Mouse (Mus musculus) erythroblast, embryonic 14.5 days (primary cell): ENCODE measurements around the gene Gba. TPM values are rescaled to one million over a fixed set of nuclear protein-coding genes. Genes with fewer than 3 reads are reported as not detected.

ENCODE experiments used
- H3K27me3 ChIP-seq: 2 replicates; pipeline ENCODE4 v1.6.1; 2012; ENCODE audit warnings: inconsistent platforms; ENCODE audit not compliant: control insufficient read depth
- H3K36me3 ChIP-seq: 2 replicates; pipeline ENCODE4 v1.6.1; 2012; ENCODE audit warnings: mild to moderate bottlenecking, inconsistent platforms; ENCODE audit not compliant: control insufficient read depth
- H3K4me1 ChIP-seq: 2 replicates; pipeline ENCODE4 v1.6.1; 2012; ENCODE audit warnings: inconsistent platforms; ENCODE audit not compliant: control insufficient read depth
- H3K4me3 ChIP-seq: replicated peaks from 2 replicates; pipeline ENCODE3; 2012; ENCODE audit warnings: moderate library complexity, mild to moderate bottlenecking, inconsistent platforms
- H3K9me3 ChIP-seq: 2 replicates; pipeline ENCODE4 v1.6.1; 2012; ENCODE audit warnings: low read length, inconsistent platforms, mixed read lengths; ENCODE audit not compliant: control insufficient read depth
- GATA1 ChIP-seq: IDR thresholded peaks from 2 replicates; pipeline ENCODE4 v1.6.1; 2012; ENCODE audit warnings: low read length, inconsistent platforms, mixed read lengths
- TAL1 ChIP-seq: IDR thresholded peaks from 3 replicates; pipeline ENCODE4 v1.6.1; 2012; ENCODE audit warnings: low read length, inconsistent platforms, mixed read lengths
- polyA plus RNA-seq: library from polyadenylated mRNA; stranded (reverse); fragments of >175 nt; gene quantifications from 2 replicates; pipeline ENCODE4 v1.2.3, GENCODE M21; 2012

Gene Gba
- polyA plus RNA-seq, 1 experiment = 0.57 TPM

DNA sequence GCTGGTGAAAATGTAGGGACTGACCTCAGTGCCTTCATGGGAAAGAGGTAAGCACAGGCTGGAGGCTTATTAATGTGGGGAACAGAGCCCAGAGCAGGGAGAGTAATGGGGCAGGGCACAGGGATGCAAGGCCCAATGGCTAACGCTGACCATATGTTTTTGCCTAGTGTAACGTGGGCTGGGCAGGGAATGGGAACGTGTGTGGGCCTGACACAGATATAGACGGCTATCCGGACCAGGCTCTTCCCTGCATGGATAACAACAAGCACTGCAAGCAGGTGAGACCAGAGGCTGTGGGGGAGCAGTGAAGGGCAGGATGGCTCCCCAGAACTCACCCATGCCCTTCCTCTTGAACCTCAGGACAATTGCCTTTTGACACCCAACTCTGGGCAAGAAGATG, 18.4 kb downstream of the Gba start:
- H3K27me3 ChIP-seq = peaks cover 49% of the 10 kb centered on the region

DNA sequence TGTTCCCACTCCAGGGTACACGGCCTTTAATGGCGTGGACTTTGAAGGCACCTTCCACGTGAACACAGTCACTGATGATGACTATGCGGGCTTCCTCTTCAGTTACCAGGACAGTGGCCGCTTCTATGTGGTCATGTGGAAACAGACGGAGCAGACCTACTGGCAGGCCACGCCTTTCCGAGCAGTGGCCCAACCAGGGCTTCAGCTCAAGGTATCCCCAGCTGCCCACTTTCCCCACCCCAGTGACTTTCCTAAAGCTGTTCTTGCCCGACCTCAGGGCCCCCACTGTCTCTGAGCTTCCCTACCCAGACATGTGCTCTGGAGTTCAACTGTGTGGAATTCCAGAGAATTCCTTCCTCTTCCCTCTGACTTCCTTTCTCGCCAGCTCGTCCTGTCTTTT, 22.1 kb downstream of the Gba start:
- TF ChIP-seq TAL1 (no peak), GATA1 (no peak)
- Histone ChIP-seq H3K36me3 (no peaks in the 10 kb centered on the region), H3K9me3 (no peaks in the 10 kb centered on the region; the same call in 1 of the 2 replicates), H3K4me3 (no peak overlapping the region), H3K27me3 (peaks cover 68% of the 10 kb centered on the region), H3K4me1 (peaks cover 18% of the 10 kb centered on the region)

More for the DNA sequence above, 18.4 kb downstream of the Gba start:
- Histone ChIP-seq H3K36me3 (no peaks in the 10 kb centered on the region), H3K9me3 (no peaks in the 10 kb centered on the region; the same call in 1 of the 2 replicates), H3K4me3 (no peak overlapping the region), H3K4me1 (peaks cover under 1% of the 10 kb centered on the region; the same call in 1 of the 2 replicates)
- TF ChIP-seq GATA1 (no peak), TAL1 (no peak)

DNA sequence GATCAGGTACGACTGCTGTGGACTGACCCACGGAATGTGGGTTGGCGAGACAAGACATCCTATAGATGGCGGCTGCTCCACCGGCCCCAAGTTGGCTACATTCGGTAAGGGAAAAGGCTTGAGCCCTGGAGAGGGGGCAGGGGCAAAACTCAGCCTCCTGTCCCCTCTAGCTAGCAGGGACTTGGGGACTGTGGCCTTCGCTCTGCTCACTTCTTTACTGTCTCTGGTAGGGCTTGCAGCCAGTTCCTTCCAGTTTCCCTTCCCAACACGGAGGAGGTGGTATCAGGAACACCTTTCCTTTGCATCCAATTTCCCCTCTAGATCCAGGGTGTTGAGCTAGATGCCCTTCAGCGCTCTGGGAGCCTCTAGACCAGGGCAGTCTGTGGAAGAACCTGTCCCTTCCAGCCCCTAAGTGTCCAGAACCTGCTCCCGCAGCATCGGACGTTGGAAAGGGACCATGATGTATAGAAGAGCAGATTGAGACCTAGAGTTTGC, 22.6 kb downstream of the Gba start:
- peaks cover 18% of the 10 kb centered on the region for H3K4me1 ChIP-seq
- H3K36me3 ChIP-seq = no peaks in the 10 kb centered on the region
- TF ChIP-seq GATA1 (no peak), TAL1 (no peak)
- no peak overlapping the region for H3K4me3 ChIP-seq
- no peaks in the 10 kb centered on the region; the same call in 1 of the 2 replicates for H3K9me3 ChIP-seq
- peaks cover 72% of the 10 kb centered on the region for H3K27me3 ChIP-seq

DNA sequence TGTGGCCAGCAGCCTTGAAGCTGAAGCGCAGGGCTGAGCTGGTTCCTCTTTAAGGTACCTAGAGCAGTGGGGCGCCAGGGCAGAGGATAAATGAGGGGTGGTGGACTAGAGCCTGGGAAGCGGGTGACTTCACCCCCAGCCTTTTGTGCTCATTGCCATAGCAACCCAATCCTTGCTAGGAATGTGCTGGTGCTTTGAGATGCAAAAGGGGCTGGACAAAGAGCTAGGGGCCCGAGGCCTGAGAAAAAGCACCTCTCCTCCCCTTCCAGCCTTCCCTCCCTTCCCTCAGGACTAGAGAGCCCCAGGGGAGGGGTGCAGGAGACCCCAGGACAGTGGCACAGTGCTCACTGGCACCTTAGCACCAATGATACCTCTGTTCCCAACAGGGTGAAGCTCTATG, 23.2 kb downstream of the Gba start:
- Histone ChIP-seq H3K9me3 (no peaks in the 10 kb centered on the region; the same call in 1 of the 2 replicates), H3K4me3 (no peak overlapping the region), H3K4me1 (peaks cover 18% of the 10 kb centered on the region), H3K27me3 (peaks cover 78% of the 10 kb centered on the region), H3K36me3 (no peaks in the 10 kb centered on the region)
- no peak for TF ChIP-seq TAL1
- no peak for TF ChIP-seq GATA1

- H3K4me1 ChIP-seq = peaks cover 18% of the 10 kb centered on the region
- TF ChIP-seq TAL1 = no peak
- TF ChIP-seq GATA1 = no peak
- peaks cover 82% of the 10 kb centered on the region for H3K27me3 ChIP-seq
- no peak overlapping the region for H3K4me3 ChIP-seq
- H3K9me3 ChIP-seq = no peaks in the 10 kb centered on the region; the same call in 1 of the 2 replicates
- no peaks in the 10 kb centered on the region for H3K36me3 ChIP-seq
Measured at GRCm38 (mm10) chr3:89226361-89226760, 23.6 kb downstream of the Gba start.

DNA sequence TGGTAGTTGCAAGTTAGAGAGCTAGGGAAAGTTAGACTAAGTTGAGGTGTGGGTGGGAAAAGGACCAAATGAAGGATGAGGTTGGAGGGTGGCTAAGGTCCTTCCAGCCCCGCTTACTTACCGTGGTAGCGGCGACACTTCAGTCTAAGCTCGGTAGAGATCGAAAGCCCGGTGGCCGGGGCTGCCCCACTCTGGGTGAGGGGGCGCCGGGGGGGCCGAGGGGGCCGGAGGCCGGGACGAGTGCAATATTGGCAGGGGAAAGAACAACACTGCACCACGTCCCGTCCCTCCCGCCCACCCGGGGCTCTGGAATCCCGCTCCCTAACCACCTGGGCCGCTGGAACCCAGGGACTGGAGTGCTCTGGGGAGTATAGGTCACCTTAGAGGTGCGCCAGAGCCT, 24.2 kb downstream of the Gba start, which contains the start of gene Mtx1:
Gene Mtx1 (minus strand): TSS at position 189 of the 400 bp plus-strand sequence.
- TF ChIP-seq TAL1 (no peak), GATA1 (no peak)
- Histone ChIP-seq H3K4me3 (peak within 1 kb of the TSS; percentile 58), H3K27me3 (peaks cover 88% of the 10 kb centered on the region), H3K9me3 (no peaks in the 10 kb centered on the region; the same call in 1 of the 2 replicates), H3K4me1 (peaks cover 18% of the 10 kb centered on the region), H3K36me3 (no peaks in the 10 kb centered on the region)

DNA sequence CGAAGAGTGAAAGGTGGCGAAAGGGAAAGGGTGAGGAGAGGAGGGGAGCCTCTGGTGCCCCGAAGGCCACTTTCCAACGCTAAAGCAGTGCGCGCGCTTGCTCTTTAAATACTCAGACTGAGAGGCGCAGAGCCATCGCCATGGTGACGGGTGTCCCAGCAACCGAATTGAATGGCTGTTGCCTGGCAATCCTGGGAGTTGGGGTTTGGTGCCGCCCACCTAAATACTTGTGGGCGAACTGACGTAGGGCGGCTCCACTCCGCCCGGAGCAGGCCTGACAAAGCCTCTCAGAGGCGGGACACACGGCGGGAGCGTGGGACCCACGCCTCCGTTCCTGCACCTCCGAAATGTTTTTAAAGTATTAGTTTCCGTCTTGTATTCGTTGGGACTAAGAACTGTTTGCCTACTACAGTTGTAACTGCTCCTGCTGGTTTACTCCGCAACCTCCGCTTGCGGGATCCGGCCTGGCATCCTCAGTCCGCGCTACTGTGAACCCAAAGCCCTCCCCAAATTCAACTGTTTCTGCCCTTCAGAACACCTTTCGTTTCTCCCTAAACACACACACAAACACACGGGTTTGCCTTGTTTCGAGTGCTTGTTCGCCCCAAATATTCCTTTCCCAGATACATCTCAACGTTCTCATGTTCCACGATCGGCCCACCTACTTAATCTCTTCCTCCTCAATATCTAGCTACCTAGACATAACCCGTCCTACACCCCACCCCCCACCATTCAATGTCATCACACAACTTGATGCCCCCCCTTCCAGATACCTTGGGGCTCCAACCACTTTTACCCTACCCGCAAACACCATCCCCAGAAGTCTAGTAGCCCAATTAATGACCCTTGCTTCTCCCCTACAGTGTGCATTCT, 24.8 kb downstream of the Gba start:
- H3K27me3 ChIP-seq = peaks cover 90% of the 10 kb centered on the region
- no peak for TF ChIP-seq GATA1
- TF ChIP-seq TAL1 = no peak
- peak overlapping the region; percentile 58 for H3K4me3 ChIP-seq
- H3K9me3 ChIP-seq = no peaks in the 10 kb centered on the region; the same call in 1 of the 2 replicates
- H3K4me1 ChIP-seq = peaks cover 18% of the 10 kb centered on the region
- no peaks in the 10 kb centered on the region for H3K36me3 ChIP-seq

GRCm38 (mm10) chr3:89228180-89228549, 25.4 kb downstream of the Gba start:
- H3K4me3 ChIP-seq = peak overlapping the region; percentile 58
- H3K27me3 ChIP-seq = peaks cover 84% of the 10 kb centered on the region
- TF ChIP-seq TAL1 = no peak
- TF ChIP-seq GATA1 = no peak
- peaks cover 18% of the 10 kb centered on the region for H3K4me1 ChIP-seq
- no peaks in the 10 kb centered on the region; the same call in 1 of the 2 replicates for H3K9me3 ChIP-seq
- H3K36me3 ChIP-seq = no peaks in the 10 kb centered on the region

DNA sequence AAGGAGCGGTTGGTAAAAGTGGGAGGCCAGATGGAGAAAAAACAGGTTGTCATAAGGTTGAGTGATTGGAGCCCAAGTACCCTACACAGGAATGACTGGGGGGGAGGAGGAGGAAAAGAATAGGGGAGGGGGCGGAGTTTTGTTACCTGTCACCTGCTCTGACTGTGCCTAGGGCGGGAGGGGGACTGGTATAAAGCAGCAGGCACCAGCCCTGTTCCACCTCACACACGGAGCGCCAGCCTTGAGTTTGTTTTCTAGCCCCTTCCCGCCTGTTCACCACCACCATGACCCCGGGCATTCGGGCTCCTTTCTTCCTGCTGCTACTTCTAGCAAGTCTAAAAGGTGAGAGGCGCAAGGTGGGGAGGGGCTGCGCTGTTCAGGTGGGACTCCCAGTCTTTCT, 26.1 kb downstream of the Gba start, which contains the start of gene Muc1:
Gene Muc1 (plus strand): TSS at position 222 of the 400 bp plus-strand sequence.
- TF ChIP-seq GATA1 = no peak
- TF ChIP-seq TAL1 = no peak
- Histone ChIP-seq H3K27me3 (peaks cover 80% of the 10 kb centered on the region), H3K4me3 (peak within 1 kb of the TSS; percentile 58), H3K9me3 (no peaks in the 10 kb centered on the region; the same call in 1 of the 2 replicates), H3K36me3 (no peaks in the 10 kb centered on the region), H3K4me1 (peaks cover 19% of the 10 kb centered on the region)
